Mouse (Mus musculus) ovary, postnatal 14 days (tissue): Measurements from ENCODE around the gene Ubap2.
A peak's percentile ranks its signal among the peaks of the same experiment; 100 is the strongest.

Source experiments
- DNase-seq: peaks from one replicate; pipeline ENCODE4 v3.0.0; 2022; ENCODE audit warnings: low spot score

The Ubap2 gene

GRCm38 (mm10) chr4:41260691-41261090, 14.3 kb downstream of the Ubap2 start:
- no peak for DNase-seq

DNA sequence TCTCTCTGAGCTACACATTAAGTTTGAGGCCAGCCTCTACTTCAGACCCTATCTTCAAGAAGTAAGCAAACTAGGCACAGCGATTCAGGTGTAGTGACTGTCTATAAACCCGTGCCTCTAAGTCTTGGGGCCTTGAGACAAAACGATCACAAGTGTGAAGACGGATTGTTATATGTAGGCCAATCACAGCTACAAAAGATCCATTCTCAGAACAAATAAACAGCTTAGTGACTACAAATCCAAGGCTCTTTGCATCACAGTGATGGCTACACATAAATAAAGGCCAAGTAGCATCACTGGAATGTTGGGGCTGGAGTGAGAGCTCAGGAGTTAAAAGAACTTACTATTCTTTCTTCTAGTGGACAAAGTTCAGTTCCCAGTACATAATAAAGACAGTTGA, 15.9 kb downstream of the Ubap2 start:
- no peak for DNase-seq

- DNase-seq: no peak
Measured at GRCm38 (mm10) chr4:41257752-41258151, 17.2 kb downstream of the Ubap2 start.

GRCm38 (mm10) chr4:41255564-41256210, 19.3 kb downstream of the Ubap2 start:
- no peak for DNase-seq

GRCm38 (mm10) chr4:41253756-41254155, 21.2 kb downstream of the Ubap2 start:
- no peak for DNase-seq

DNA sequence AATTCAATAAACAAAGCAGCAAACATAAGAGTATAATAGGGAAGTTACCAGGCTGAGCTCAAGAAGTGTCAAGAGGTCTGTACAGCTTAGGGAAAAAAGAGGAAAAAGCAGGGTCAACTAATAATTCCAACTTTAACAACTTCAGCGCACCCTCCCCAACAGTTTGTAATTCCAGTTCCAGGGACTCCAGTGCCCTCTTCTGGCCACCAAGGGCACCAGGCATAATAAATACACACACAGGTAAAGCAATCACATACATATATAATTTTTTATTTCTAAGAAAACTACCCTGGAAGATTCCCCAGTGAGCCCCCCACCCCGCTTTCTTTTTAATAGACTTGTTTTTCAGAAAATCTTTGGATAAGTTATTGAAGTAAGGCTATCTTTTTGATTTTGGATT, 29.5 kb downstream of the Ubap2 start:
- DNase-seq: no peak

GRCm38 (mm10) chr4:41240916-41241315, 34.0 kb downstream of the Ubap2 start:
- no peak for DNase-seq

- DNase-seq: no peak
Measured at GRCm38 (mm10) chr4:41235621-41236020, 39.3 kb downstream of the Ubap2 start.

DNA sequence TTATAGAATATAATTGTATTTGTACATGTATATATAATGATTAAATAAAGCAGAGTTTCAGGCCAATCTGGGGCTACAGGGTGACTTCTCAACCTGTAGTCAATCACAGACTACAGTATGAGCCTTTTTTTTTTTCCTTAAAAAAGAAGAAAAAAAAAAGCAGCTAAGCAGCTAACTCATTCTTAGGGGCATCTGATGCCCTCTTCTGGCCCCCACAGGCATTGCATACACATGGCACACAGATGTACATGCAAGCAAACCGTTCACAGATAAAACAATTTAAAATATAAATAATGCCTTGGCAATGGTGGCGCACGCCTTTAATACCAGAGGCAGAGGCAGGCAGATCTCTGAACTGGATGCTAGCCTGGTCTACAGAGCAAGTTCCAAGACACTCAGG, 48.6 kb downstream of the Ubap2 start:
- DNase-seq: peak; percentile 12

GRCm38 (mm10) chr4:41225412-41225811, 49.5 kb downstream of the Ubap2 start:
- no peak for DNase-seq

GRCm38 (mm10) chr4:41208050-41208449, 66.9 kb downstream of the Ubap2 start:
- DNase-seq: no peak

- no peak for DNase-seq
Measured at GRCm38 (mm10) chr4:41205751-41206150, 69.2 kb downstream of the Ubap2 start.

- no peak for DNase-seq
Measured at GRCm38 (mm10) chr4:41202135-41202534, 72.8 kb downstream of the Ubap2 start.

DNA sequence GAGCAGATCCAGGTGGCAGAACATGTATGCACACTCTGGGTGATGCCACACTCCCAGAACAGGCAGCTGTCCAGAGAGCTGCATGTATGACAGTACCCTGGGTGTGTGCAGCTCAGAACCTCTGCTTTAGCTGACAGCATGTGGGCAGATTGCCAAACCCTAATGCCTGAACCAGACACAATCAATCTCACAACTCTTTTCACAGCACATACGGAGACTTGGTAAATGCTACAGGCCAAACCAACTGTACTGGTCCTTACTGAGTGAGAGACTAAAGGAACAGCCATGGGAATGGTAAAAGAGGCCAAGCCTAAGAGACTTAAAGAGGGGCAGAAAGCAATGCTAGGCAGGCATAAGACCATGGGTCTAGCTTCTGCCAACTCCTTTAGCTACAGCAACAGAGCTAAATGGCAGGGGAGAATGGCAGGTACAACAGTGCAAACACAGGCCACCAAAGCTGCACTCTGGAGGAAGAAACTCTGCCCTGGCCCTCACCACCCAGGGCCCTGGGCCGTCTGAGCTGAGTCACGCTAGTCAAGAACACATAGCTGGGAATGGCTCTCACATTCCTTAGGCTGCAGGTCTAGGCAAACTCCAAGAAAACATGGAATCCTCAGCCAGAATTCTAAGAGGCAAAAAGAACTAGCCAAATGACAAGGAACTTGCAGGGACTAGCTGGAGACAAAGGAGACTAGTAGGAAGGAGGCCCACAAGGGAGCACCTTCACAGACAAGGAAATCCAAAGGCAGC, 77.9 kb downstream of the Ubap2 start:
- no peak for DNase-seq

DNA sequence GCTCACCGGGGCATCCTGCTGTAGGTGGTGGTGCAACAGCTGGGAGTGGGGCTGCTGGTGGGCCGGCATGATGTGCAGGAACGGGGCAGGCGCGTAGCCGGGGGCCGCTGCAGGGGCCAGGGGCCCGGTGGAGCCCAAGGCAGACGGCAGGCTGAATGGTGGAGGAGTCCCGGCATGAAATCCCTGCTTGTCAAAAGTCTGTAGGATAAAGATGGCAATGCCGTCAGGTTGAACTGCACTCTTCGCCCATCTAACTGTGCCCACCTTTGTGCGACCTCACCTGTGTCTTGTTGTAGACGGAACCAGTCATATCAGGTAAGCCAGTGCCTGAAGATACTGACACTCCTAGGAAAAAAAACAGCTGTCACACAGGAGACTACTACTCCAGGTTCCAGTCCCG, 79.6 kb downstream of the Ubap2 start:
- DNase-seq: no peak

DNA sequence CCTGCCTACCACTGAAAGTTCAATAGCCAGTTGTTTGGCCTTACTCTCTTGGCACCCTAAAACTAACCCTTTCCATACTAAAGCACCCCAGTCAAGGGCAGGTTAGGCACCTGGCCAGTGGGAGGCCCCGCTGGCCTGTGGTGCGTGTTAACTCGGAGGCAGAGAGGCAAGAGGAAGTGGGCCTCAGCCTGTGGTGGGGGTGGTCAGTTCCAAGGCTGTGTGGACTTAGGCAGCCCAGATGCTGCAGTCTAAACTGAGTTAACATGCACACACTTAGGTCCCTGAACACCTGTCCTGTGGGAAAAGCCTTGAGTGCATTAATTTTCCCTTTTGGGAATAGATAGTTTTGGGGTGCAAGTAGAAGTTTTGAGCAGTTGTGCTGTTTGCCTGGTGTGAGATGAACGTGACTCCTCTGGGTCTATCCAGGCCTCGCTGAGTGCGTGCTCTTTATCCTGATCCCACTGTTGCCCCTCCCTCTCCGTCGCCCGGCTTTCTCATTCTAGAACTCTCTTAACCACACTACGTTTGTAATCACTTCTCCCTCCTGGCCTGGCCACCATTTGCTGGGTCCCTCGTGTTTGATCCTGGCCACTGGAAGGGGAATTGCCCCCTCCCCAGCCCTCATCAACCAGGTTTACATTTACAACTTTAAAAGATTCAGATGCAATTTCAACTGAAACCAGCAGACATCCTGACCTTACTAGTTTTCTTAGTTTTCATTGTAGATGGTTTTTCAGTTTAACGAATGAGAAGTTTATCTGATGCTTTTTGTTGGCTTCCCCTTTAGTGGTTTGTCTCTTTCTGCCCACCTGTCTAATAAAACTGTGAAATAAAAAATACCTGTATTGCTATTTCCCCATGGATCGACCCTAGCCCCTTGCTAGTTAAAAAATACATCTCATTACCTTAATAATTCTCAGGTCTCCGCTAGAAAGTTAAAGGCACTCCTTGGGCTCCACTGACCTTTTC, 82.1 kb downstream of the Ubap2 start:
- DNase-seq: no peak

- no peak for DNase-seq
Measured at GRCm38 (mm10) chr4:41189809-41190208, 85.1 kb downstream of the Ubap2 start.

- DNase-seq: no peak
Measured at GRCm38 (mm10) chr4:41179825-41180725, 94.9 kb downstream of the Ubap2 start.

DNA sequence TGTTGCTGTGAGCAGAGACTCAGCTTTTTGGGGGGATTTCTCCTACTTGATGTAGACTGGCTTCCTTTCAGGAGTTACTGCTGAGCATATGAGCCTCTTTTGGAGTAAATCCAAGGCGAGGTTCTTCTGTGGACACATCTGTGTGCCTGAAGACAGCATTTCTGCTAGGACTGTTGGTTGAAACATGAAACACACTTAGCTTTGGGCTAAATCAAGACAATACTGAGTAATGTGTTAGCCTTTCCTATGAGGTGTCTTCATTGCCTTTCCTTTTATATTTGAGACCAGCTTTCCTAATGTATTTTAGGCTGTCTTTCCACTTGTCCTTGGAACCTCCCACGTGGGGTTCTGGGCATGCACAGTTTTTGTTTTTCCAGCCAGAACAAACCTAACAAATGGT, 100.3 kb downstream of the Ubap2 start:
- DNase-seq: no peak

DNA sequence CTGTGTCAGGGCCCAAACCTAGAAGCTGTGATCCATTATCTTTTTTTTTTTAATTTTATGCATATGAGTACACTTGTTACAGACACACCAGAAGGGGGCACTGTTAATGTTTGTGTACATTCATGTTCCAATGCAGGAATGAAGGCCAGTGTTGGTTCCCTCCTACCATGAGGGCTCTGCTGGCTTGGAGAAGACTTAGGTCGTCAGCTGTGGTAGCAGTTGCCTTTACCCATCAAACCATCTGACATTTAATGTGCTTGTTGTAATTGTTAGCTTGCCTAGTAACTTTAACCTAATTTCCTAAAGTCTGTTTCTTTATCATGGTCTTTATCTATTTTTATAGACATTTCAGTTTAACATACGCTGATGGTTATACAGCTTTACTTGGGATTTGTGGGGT, 104.0 kb downstream of the Ubap2 start:
- DNase-seq: no peak

DNA sequence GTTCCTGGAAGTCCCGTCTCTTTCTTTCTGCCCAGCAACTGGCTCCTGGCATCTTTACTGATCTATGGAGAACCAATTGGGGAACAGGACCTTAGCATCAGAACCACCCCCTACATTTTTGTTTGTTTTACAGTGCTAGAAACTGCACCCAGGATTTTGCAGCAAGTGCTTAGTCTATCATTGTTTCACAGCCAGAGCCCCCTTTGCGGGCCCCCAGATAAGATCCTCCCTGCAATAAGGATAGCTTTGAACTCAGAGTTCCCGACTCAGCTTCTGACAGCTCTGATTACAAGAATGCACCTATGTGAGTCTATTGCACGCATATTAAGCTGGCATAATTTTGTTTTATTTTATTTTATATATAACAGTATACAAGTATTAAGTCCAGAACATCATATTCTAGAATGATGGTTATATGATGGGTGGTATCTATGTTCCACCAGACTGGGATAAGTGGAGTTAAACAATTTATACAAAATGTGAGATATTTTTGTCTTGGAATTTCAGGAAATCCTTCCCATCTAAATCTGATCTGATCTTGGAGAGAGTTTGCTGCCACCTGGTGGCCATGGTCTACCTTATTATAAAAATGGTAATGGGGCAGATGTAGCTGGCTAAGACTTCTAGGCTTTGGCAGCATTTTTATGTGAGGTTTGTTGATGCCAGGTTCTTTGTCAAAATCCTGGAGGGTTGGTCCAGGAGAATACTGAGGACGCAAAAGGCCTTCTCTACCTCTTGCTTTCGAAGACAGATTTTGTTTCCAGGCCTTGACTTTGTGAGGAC, 109.1 kb downstream of the Ubap2 start:
- DNase-seq: peak; percentile 60
